Comparison of ENCODE assay signal across 10 mouse cellular contexts in the genomic region with DNA sequence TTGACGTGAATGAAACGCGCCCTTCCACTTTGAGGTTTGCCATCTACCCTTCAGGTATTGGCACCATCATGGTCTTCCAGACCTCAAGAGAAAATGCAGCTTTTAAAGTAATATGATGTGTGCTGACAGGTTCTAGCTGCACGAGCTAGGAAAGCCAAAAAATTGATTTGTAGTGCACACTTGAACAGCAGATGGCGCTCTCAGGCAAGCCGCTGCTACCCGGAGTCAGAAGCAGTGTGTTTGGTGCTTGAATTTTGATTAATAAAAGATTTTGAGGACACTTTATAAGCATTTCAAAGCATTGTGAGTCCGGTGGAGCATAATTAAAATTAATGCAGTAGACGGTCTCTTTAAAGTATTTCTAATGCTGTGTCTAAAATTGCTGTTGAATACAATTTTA. TPM values are rescaled to one million over a fixed set of nuclear protein-coding genes. Genes with fewer than 3 reads are reported as not detected.
DNase-seq lines count a peak whose midpoint lies in the region; ATAC-seq and TF ChIP-seq lines count a peak whose summit lies in the region.
"Had no signal": no experiment of that assay in that cellular context is flagged by ENCODE, and none has a peak within 500 bp of the region (broad histone marks: within the 10 kb centered on the region; RNA-seq: fewer than 3 reads in every experiment).

No protein-coding gene starts in this region.

- no peaks in the 10 kb centered on the region for H3K27me3 ChIP-seq in kidney, postnatal 0 days (ENCODE audit: insufficient read depth, low read length)
- no peaks in the 10 kb centered on the region for H3K27me3 ChIP-seq in midbrain, embryonic 16.5 days (ENCODE audit: control insufficient read depth, insufficient read depth, low read depth, low read length)
- H3K27me3 ChIP-seq: lung, embryonic 15.5 days had no signal

- no peaks in the 10 kb centered on the region for H3K4me1 ChIP-seq in kidney, postnatal 0 days (replicated peaks; ENCODE audit: insufficient read depth, low read length)
- H3K4me1 ChIP-seq in midbrain, embryonic 16.5 days (ENCODE audit: control insufficient read depth, insufficient read depth, low read length), result peaks cover 9% of the 10 kb centered on the region
- H3K4me1 ChIP-seq: embryonic facial prominence, embryonic 13.5 days; lung, embryonic 15.5 days had no signal

- TF ChIP-seq CTCF in kidney, postnatal 0 days (IDR thresholded peaks at IDR 0.05; ENCODE audit: low read depth), result peak; percentile 84

- DNase-seq in kidney, postnatal 0 days (ENCODE audit: low spot score), result peak; percentile 85
- no peak for DNase-seq in kidney, adult 11 months
- peak; percentile 78 for DNase-seq in adrenal gland, postnatal 10 days
- DNase-seq in embryo, embryonic 11 days, result peak; percentile 79
- DNase-seq in left cerebral cortex, postnatal 10 days (ENCODE audit: extremely low spot score in 1 of 2, low spot score in 2 of 2), result peak; percentile 72 to 81
- peak; percentile 58 for DNase-seq in telencephalon, adult 2 months (ENCODE audit: low read depth, low spot score)

- no peak overlapping the region for H3K9ac ChIP-seq in kidney, postnatal 0 days (ENCODE audit: low read depth, low read length)
- 0 out of 2 replicates have a peak overlapping the region, but pooled peaks have one; percentile 30 for H3K9ac ChIP-seq in midbrain, embryonic 16.5 days (ENCODE audit: low read depth, low read length)
- H3K9ac ChIP-seq: embryonic facial prominence, embryonic 13.5 days; lung, embryonic 15.5 days had no signal

- no peak overlapping the region for H3K27ac ChIP-seq in kidney, postnatal 0 days
- no peak overlapping the region for H3K27ac ChIP-seq in midbrain, embryonic 16.5 days (ENCODE audit: low read length)
- H3K27ac ChIP-seq: embryonic facial prominence, embryonic 13.5 days; lung, embryonic 15.5 days had no signal

- H3K36me3 ChIP-seq in kidney, postnatal 0 days (ENCODE audit: insufficient read depth, low read length), result peaks cover 4% of the 10 kb centered on the region; the same call in 1 of the 2 replicates
- H3K36me3 ChIP-seq in midbrain, embryonic 16.5 days (ENCODE audit: control insufficient read depth, insufficient read depth, low read length), result no peaks in the 10 kb centered on the region

- no peaks in the 10 kb centered on the region for H3K9me3 ChIP-seq in kidney, postnatal 0 days (replicated peaks; ENCODE audit: low read length)
- H3K9me3 ChIP-seq in midbrain, embryonic 16.5 days (replicated peaks; ENCODE audit: control insufficient read depth, low read length, poor library complexity, severe bottlenecking), result no peaks in the 10 kb centered on the region
- H3K9me3 ChIP-seq: embryonic facial prominence, embryonic 13.5 days; lung, embryonic 15.5 days had no signal

- WGBS in kidney, postnatal 0 days, result 7% methylated on average over 9 of the region's 9 CpGs
- 3% methylated on average over 9 of the region's 9 CpGs for WGBS in midbrain, embryonic 16.5 days

- H3K4me3 ChIP-seq in kidney, postnatal 0 days (replicated peaks; ENCODE audit: low read depth, low read length), result no peak overlapping the region
- no peak overlapping the region for H3K4me3 ChIP-seq in midbrain, embryonic 16.5 days (ENCODE audit: low read depth, low read length)
- H3K4me3 ChIP-seq: embryonic facial prominence, embryonic 13.5 days; lung, embryonic 15.5 days had no signal

- no peak overlapping the region for H3K4me2 ChIP-seq in kidney, postnatal 0 days (ENCODE audit: low read length)
- H3K4me2 ChIP-seq in midbrain, embryonic 16.5 days (ENCODE audit: low read length), result no peak overlapping the region
- H3K4me2 ChIP-seq: embryonic facial prominence, embryonic 13.5 days; lung, embryonic 15.5 days had no signal

- ATAC-seq in kidney, postnatal 0 days (replicated peaks; ENCODE audit: low FRiP score, low read depth), result no peak
- peak; percentile 55 to 56; a peak in 1 of 4 replicates for ATAC-seq in hematopoietic stem cell, adult 5-6 weeks (replicated peaks in 1 of 2; ENCODE audit: insufficient read depth in 1 of 2, low FRiP score in 2 of 2, low TSS enrichment in 1 of 2, low read depth in 1 of 2, poor library complexity in 2 of 2, severe bottlenecking in 2 of 2)
- peak; percentile 80 for ATAC-seq in midbrain, embryonic 16.5 days

- intact Hi-C loops in left cerebral cortex, postnatal 10 days (cut with DNase I), result loop anchor here (2.0 to 10.0 kb wide), 5 partner anchors 101 to 1933 kb away; no protein-coding TSS in a partner anchor

RNA-seq across cellular contexts. Expression of gene Gtf2a1l, which starts 16.4 kb away (rescaled TPM):
- 0.14 TPM in 1 of 2 replicates, not detected in the other for polyA plus RNA-seq in kidney, postnatal 0 days (2015; fragmentation: Nextera tagmentation; extraction: Ambion mirVana)
- not detected for total RNA-seq in adrenal gland, postnatal 10 days (2021)
- total RNA-seq in hematopoietic stem cell, adult 5-6 weeks (2017), result not detected in 2 replicates
- under 1 TPM; 0.34 to 0.39 TPM for total RNA-seq in left cerebral cortex, postnatal 10 days (2021)
- 0.39 and 0.49 TPM in 2 replicates for polyA plus RNA-seq in midbrain, embryonic 16.5 days (2015; fragmentation: Nextera tagmentation; extraction: Ambion mirVana)

RNA-seq across cellular contexts. Expression of gene Ston1, which starts 54.5 kb away (rescaled TPM):
- 8.0 and 8.3 TPM in 2 replicates for polyA plus RNA-seq in kidney, postnatal 0 days (2015; fragmentation: Nextera tagmentation; extraction: Ambion mirVana)
- total RNA-seq in adrenal gland, postnatal 10 days (2021), result 10 to 100 TPM; 25.0 to 25.1 TPM
- not detected in 2 replicates for total RNA-seq in hematopoietic stem cell, adult 5-6 weeks (2017)
- total RNA-seq in left cerebral cortex, postnatal 10 days (2021), result 1 to 10 TPM; 6.5 to 8.4 TPM
- polyA plus RNA-seq in midbrain, embryonic 16.5 days (2015; fragmentation: Nextera tagmentation; extraction: Ambion mirVana), result 1.0 and 1.7 TPM in 2 replicates
